Mouse (Mus musculus) erythroblast, embryonic 14.5 days (primary cell): Measurements from ENCODE around the gene Cx3cl1.

Experiments used
- GATA1 ChIP-seq: IDR thresholded peaks from 2 replicates; pipeline ENCODE4 v1.6.1; 2012; ENCODE audit warnings: low read length, inconsistent platforms, mixed read lengths
- TAL1 ChIP-seq: IDR thresholded peaks from 3 replicates; pipeline ENCODE4 v1.6.1; 2012; ENCODE audit warnings: low read length, inconsistent platforms, mixed read lengths

- TF ChIP-seq TAL1 (no peak), GATA1 (no peak)
Measured at GRCm38 (mm10) chr8:94744484-94744883, 27.3 kb upstream of the Cx3cl1 start.
